Mouse (Mus musculus) liver, postnatal 0 days (tissue): ENCODE results near the gene Tmprss11g.

ENCODE experiments used
- CTCF ChIP-seq: sonication (generic); IDR thresholded peaks from 2 replicates; pipeline ENCODE4 v1.5.1; 2016; ENCODE audit warnings: antibody characterized with exemption, low read depth
- EP300 ChIP-seq: IDR thresholded peaks from 2 replicates; pipeline ENCODE4 v1.6.1; 2016; ENCODE audit warnings: antibody characterized with exemption, low read depth, mild to moderate bottlenecking

GRCm38 (mm10) chr5:86473859-86474258, 44.5 kb downstream of the Tmprss11g start:
- TF ChIP-seq EP300 = no peak
- TF ChIP-seq CTCF = no peak
